Mouse (Mus musculus): Measurements from ENCODE around the gene Fam192a.

Gene Fam192a

GRCm38 (mm10) chr8:94569419-94569818 is 32.4 kb downstream of the Fam192a start:
- DNase-seq: no peak

GRCm38 (mm10) chr8:94568098-94568497 is 33.7 kb downstream of the Fam192a start:
- no peak for DNase-seq

GRCm38 (mm10) chr8:94567159-94567849 is 34.5 kb downstream of the Fam192a start:
- no peak for DNase-seq

- peak in 1 of 2 experiments; percentile 29 for DNase-seq
Observed at GRCm38 (mm10) chr8:94566446-94567158, 35.2 kb downstream of the Fam192a start.

- DNase-seq: no peak
Observed at GRCm38 (mm10) chr8:94566033-94566432, 35.8 kb downstream of the Fam192a start.

GRCm38 (mm10) chr8:94564421-94564820 is 37.4 kb downstream of the Fam192a start:
- DNase-seq: no peak

- DNase-seq: no peak
Observed at GRCm38 (mm10) chr8:94561256-94561655, 40.5 kb downstream of the Fam192a start.

GRCm38 (mm10) chr8:94557281-94557680 is 44.5 kb downstream of the Fam192a start:
- DNase-seq: no peak

GRCm38 (mm10) chr8:94552696-94553095 is 49.1 kb downstream of the Fam192a start:
- DNase-seq: no peak

GRCm38 (mm10) chr8:94551471-94552422 is 50.0 kb downstream of the Fam192a start:
- peak in 1 of 2 experiments; percentile 19 for DNase-seq

- DNase-seq: no peak
Observed at GRCm38 (mm10) chr8:94549998-94550397, 51.8 kb downstream of the Fam192a start.

- DNase-seq: no peak
Observed at GRCm38 (mm10) chr8:94549482-94549881, 52.3 kb downstream of the Fam192a start.

GRCm38 (mm10) chr8:94549041-94549440 is 52.8 kb downstream of the Fam192a start:
- no peak for DNase-seq

- no peak for DNase-seq
Observed at GRCm38 (mm10) chr8:94543981-94544380, 57.8 kb downstream of the Fam192a start.

- DNase-seq: no peak
Observed at GRCm38 (mm10) chr8:94540889-94541795, 60.7 kb downstream of the Fam192a start.

GRCm38 (mm10) chr8:94540025-94540424 is 61.8 kb downstream of the Fam192a start:
- no peak for DNase-seq

GRCm38 (mm10) chr8:94537456-94537855 is 64.3 kb downstream of the Fam192a start:
- DNase-seq: no peak

GRCm38 (mm10) chr8:94535631-94536030 is 66.2 kb downstream of the Fam192a start:
- DNase-seq: peak in 1 of 2 experiments; percentile 34

- DNase-seq: peak; percentile 45 to 62
Observed at GRCm38 (mm10) chr8:94534612-94535011, 67.2 kb downstream of the Fam192a start.

- peak; percentile 76 to 82 for DNase-seq
Observed at GRCm38 (mm10) chr8:94532873-94533671, 68.7 kb downstream of the Fam192a start, which contains the start of gene Cpne2. Gene Cpne2, plus strand, starts transcription at chr8:94532990.

GRCm38 (mm10) chr8:94532525-94532872 is 69.3 kb downstream of the Fam192a start:
- no peak for DNase-seq

All from kidney, postnatal 4 days (tissue).